Mouse (Mus musculus) monocyte, adult 2 months (primary cell): ENCODE measurements at regions not wholly inside any gene's neighbourhood (a gene's known extent, or its start where the extent isn't known, plus 50 kb on each side); places are given as distances from the start of the nearest gene placed in this dataset.

Experiments used
- DNase-seq, 2 experiments: peaks; one replicate each; pipeline ENCODE4 v3.0.0; 2022; ENCODE audit warnings: low spot score in 2 of 2, low read depth in 1 of 2

DNA sequence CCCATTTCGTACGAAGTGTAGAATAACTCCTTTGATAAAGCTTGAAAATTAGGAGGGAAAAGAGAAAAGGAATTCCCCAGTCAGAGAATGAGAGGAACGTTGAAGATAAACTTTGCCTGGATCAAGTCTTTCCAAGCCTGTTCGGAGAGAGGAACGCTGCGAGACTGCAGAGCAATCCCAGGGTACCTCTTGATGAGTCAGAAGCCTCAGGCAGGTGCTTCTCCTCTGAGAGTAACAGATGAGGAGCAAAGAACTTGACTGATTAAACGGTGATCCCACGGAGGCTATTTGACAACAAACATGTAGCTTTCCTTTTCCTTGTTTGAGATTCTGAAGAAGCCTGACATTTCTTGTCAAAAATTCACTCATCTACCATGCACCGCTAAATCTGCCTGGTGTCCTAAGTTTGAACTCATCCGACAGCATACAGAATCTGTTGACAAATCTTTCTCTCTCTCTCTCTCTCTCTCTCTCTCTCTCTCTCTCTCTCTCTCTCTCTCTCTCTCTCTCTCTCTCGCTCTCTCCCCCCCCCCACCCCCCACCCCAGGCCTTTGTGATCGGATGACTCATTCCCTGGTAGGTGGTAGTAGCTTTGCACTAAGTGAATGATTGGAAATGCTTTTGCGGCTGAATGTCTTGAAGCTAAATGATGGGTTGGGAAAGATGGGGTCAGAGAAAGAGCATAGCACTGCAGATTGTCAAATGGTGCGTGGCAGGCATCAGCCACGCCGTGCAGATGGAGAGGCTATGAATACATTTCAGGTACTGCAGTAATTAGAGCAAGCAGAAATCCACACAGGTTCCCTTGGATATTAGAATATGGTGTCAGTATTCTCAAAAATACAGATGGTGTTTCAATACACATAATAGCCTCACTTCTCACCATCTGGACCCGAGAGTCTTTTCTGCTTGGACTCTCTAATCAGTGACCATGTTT, 496.1 kb upstream of the Atp2b1 start:
- no peak for DNase-seq

DNA sequence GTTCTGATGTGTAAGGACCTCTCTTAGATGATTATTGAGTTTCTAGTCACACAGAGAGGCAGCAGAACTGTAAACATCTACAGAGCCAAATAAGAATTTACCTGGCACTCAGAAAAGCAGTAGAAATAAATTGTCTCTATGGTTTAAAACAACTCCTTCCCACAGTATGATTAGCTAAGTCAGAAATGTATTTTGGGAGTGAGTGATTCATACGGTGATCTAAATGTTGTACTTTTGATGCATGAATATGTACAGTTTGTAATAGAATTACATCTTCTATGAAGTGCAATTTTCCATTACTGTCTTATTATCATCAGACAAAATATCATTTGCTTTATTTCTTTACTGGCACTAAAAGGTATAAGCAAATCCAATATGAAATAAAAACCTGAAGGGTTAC, 489.8 kb upstream of the Atp2b1 start:
- no peak for DNase-seq

DNA sequence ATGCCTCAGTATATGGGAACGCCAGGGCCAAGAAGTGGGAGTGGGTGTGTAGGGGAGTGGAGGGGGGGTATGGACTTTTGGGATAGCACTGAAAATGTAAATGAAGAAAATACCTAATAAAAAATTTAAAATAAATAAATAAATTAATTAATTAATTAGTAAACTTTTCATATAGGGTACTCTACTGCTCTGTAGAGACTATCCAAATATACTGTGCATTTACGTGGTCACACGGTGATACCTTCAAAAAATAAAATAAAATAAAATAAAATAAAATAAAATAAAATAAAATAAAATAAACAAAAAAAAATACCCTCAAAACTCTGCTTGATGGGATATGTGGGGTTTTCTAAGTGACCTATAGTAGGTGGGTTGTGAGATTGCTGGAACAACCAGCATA, 479.2 kb upstream of the Atp2b1 start:
- no peak for DNase-seq

DNA sequence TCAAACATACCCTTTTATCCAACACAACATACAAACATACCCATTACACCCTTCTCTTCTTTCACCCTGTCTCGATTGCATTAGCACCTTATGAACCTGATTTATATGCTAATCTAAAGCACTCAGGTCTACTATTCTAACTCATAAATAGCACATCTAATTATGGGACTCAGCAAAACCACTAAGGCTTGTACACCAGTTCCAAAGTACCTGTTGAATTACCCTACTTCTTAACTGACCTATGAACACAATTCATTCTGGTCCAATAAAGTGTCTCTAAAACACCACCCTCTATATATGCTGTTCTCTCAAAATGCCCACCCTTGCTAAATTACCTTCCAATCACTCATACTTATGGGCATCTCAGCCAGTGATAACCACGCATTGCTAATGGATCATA, 452.7 kb upstream of the Atp2b1 start:
- no peak for DNase-seq

DNA sequence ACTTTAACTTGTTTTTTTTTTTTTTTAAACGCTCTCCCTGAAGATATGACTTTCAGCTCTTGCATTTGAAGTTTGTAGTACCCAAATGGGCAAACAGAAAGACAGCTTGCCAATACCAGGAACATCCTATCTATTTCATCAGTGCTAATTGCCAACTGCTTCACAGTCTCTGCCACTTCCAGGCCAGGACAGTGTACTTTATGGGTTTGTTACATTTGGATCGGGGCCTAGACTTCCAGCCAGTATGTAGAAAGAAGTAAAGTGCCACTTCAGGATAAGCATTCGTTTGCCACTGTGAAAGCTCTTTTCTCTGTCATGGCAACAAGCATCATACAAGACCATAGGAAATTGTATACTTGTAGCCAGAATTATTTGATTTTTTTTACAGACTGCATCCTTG, 439.6 kb upstream of the Atp2b1 start:
- no peak for DNase-seq

DNA sequence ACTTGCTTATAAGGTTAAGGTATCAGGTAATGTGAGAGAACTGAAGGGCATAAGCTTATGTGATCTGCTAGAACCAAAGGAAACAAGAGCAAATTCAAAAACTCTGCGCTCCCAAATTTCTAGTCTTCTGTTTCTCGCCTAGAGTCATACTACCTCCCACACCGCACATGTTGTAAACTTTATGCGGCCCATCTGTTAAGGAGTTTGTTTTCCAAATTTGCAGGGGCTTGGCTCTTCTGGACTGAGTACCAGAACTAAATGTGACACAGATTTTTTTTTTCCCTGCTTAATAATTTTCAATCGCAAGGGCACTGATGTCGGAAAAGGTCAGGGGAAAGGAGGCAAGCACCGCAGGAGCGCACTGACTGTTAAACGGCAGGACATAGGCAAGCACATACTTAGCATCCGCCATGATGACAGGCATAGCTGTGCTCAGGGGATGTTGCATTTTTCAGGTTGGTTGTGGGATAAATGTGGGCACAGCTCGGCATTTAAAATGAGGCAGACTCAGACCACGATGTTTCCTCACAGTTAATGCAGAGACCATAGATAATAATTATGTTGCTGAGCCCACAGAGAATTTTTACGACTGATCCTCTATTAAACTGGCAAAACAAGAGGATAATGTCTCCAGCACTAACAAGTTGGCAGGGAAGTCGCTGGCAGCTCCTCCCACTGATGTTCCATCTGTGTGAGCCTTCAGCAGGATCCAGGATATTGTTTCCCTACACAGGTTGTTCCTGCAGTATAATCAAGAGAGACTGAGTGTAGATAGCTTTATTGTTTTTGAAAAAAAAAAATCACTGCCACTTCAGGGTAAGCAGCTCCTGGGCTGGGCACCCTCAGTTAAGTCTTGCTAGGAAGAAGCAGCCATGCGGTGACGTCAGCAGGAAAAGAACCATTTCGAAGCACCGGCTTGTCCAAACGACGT, 428.2 kb upstream of the Atp2b1 start:
- DNase-seq: no peak

DNA sequence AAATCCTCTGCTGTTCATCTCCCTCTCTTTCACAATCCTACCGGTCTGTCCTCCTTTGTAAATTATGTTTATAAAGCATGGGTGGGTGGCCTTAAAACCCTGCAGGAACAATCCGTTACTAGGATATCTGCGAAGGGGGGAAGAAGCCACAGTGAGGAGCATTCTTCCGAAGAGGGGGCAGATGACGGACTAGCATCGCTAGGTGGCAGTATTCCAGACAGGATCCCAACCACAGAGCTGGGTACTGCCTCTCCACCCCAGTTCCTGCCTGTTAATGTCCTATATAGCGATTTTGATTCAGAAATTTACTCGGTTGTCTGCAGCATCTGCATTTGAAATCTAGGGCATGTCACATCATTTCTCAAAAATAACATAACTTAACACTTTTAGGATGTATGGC, 419.9 kb upstream of the Atp2b1 start:
- peak in 1 of 2 experiments; percentile 41 for DNase-seq

DNA sequence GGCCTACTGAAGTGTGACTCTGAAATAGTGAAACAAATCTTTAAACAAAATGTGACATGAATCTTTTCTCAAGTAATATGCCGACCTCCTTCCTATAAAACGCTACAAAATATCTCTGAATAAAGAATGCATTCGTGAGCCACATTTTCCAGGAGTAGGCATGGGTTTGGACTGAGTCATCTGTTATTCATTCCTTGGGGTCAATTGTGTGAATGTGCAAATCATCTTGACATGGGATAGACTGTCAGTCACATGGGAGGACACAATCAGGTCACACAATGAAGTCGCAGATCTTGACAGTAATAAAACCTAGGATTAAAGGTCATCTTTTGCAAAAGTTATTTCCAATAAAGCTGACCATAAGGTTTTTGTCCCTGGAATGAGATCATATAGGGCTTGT, 418.0 kb upstream of the Atp2b1 start:
- DNase-seq: no peak

DNA sequence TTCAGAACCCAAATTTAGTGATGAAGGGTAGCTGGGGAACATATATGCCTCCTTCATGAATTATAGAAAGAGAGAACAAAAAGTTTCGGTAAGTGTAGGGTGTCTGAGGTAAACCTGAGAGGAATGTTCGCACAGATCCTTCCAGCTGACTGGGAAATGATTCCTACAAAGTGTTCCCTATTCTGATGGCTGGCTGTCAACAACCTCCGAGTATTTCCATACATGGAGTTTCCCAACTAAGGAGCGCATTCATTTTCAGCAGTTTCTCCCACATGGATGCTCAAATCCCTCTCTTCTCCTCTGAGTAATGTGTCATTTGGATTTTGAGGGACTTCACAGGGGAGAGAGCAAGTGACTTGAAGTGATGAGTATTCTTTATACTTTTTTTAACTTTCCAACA, 413.9 kb upstream of the Atp2b1 start:
- no peak for DNase-seq

DNA sequence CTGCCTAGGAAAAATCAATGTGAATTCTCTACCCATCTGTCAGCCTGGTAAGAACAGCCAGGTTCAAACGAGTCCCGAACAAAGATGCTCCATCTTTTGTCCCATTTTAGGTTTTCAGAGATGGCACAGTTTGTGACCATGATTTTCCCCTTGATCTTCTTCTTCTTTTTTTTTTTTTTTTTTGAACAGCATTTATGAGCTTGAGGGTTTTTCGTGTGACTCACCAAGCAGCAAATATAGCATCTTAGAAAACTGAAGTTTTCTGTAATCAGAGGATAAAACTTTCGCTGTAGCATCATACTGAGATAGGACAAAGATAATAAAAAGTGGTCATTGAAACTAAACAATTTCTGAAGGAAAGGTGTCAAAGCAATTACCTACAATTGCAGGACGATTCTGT, 412.6 kb upstream of the Atp2b1 start:
- no peak for DNase-seq

DNA sequence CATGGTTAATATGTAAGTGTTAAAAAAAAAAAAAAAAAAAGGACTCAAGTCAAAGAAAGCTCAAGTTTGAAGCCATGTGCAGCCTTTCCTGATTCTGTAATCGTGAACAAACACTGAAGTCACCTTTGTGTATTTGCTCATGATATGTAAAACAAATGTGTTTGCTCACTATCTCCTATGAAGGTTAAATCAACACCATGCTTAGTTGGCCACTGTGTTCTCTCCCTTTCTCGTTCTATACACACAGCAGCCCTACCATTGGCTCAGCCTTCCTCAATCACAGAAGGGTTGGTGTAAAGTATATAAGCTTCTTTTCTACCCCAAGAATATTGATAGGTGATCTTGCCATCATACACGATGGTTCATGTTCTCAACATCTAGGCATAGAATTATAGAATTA, 409.7 kb upstream of the Atp2b1 start:
- no peak for DNase-seq

DNA sequence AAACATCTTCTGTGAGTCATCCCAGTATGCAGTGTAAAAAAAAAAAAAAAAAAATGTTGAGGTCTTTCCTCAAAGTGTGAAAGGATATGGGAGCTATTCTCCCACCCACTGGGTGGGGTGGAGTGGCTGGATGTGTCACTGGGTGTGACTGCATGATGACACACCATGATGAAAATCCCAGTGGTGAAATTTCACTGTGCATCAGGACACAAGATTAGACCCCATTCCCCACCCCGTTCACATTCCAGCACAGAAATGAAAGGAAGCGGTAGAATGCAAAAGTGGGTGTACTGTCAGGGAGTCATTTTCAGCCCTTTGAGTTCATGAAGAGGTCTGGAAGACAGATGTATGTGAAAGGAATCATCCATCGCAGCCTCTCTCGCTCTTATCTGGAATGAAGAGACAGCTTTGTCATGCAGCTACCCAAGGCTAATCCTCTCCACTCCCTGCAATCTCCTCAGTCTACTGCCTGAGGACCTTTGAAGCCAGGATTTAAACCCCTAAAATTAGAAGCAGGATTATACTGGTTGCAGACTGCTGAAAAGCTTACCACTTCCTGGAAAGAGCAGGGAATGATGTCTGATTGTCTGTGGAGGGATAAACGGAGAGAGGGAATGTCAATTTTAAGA, 405.6 kb upstream of the Atp2b1 start:
- DNase-seq: no peak

DNA sequence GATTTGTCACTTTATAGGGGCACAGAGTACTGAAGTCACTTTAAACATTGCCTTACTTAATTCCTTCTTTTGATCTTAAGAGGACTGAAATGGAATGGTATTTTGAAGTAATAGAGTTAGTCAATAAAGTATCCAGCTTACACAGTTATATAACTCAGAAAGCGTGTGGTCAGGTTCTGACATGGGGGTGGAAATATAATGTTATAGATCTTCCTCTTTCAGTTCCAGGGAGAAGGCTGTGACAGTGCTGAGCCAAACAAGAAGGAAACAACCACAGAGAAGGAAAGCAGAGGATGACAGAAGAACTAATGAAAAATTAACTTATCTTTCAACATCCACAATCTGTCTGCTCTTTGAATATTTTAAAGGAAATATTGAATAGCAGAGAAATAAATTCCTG, 399.4 kb upstream of the Atp2b1 start:
- no peak for DNase-seq

DNA sequence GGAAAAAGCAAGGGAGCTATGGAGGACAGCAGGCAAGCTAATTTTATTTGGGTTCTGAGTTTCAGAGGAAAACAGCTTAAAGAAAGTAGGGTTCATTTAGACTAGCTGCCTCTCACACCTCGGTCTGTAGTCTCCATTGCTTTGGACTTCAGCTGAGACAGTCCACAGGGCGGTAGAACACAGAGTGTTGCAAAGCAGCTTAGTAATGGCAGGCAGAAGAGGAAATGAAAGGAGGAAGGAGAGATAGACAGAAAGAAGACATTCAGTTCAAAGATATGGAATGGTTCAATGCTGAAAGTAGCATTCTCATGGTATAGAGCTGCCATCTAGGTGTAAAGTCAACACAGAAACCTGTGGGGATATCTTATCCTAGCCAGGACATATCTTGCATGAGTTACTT, 396.6 kb upstream of the Atp2b1 start:
- DNase-seq: no peak

DNA sequence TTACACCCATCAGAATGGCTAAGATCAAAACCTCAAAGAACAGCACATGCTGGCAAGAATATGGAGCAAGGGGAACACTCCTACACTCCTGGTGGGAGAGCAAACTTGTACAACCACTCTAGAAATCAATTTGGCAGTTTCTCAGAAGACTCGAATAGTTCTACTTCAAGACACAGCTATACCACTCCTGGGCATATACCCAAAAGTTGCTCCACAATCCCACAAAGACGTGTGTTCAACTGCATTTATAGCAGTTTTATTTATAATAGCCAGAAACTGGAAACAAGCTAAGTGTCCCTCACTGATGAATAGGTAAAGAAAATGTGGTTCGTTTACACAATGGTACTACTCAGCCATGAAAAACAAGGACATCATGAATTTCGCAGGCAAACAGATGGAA, 384.6 kb upstream of the Atp2b1 start:
- no peak for DNase-seq

DNA sequence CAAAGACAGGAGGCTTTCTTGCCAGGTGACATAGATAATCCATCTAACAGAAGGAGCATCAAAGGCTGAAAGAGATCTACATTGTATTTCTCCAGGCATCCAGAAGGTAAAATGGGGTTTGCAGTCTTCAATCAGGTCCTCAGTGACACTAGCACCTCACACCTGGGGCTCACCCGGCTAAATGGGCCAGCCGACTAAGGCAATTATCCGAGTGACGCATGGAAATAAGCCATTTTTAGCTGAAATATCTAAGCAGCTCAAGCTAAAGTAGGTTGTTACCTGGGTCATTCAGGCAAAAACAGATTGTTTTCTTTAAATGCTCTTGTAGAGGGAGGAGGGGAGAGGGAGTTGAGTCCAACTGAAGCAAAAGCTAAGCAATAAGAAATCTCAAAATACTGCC, 382.8 kb upstream of the Atp2b1 start:
- no peak for DNase-seq

DNA sequence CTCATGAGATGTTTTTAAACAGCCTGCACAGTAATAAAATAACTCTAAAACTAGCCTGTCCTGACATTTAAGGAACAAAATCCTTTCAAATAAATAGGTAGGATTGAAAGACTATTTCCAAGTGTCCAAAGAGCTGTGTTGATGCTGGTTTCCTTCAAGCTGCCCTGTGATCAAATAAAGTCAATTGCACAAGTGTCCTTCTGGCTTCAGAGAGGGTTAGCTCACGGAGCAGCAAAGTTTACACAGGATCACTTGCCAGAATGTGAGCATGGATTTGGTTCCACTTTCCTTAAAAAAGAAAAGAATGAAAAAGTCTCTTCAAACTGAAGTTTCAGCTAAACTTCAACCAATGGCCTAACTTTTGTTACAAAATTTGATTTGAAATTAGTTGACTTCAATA, 375.5 kb upstream of the Atp2b1 start:
- DNase-seq: no peak

DNA sequence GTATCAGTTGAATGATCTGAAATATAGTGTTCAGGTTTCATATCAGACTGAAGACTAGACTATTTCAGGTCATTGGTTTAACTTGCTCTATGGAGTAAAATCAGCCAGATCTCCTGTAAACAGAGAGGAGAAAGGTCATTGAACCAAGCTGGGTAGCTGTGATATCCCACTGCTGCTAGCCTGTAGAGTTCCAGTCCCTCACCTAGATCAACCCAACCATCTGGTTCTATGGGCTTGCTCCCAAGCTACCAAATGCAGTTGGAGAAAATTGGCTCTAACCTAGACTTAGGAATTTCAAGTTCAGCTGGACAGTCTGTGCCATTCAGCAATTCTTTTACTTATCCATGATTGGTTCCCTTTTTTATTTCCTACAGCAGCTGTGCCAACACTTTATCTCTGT, 373.1 kb upstream of the Atp2b1 start:
- no peak for DNase-seq

DNA sequence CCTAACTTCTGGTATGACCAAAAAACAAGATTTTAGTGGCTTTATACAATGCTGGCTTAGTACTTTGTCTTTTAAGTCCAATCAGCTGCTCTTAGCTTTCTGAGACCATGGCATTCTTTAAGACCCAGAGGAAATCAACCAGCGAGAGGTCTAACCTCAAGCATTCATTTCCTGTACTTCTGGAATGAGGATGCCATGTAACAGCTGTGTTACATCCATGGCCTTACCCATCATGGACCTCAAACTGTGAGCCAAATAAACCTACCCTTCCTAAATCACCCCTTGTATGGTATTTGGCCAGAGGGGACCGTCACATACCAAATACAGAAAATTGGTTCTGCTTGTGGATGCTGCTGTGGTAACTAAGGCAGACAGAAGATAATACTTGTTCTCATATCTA, 372.1 kb upstream of the Atp2b1 start:
- no peak for DNase-seq

DNA sequence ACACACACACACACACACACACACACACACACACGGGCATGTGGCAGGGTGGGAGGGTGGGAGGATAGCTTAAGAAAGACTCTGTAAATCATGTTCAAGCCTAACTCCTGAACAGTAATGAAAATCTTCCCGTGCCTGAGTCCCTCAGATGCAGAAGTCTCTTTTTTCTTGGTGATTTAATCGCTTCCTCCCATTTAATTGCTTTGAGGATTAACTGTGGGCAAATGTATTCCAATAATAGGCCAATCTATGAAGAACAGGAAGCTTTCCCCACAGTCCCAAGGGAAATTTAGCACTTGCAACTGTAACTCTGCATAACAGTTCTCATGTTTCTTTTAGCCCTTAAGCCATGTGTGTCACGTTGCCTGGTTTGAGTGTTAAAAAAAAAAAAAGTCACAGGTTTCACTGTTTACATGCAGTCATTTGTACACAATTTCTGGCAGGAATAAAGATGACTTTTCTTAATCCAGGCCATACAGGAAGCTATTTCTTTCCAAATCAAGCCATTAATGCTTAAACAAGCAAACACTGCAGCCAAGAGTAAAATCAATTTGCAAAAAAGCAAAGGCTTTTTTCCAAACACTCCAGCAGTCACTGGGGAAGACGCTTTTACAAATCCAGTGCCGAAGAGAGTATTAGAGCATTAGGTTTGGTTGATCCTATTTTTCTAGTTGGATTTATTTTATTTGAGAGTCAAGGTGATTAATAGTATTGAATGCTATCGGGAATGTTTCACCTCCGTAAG, 370.8 kb upstream of the Atp2b1 start:
- no peak for DNase-seq

DNA sequence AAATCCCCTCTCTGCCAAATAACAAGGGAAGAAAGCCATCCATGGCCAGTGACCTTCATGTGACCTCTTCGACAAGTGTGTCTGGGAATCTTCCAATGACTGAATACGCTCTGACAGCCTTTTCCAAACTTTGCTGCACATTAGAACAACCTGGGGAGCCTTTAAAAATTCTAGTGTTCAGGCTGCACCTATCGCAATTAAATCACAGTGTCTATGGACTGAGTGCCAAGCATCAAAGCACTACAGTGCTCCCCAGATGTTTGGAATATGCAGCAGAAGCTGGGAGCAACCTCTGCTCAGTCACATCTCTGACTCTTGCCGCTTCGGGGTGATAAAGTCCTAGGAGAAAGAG, 370.2 kb upstream of the Atp2b1 start:
- no peak for DNase-seq
